Mouse (Mus musculus) cerebellum, adult 11 months (tissue): Measurements from ENCODE around the gene Hoxa10.
A peak's percentile ranks its signal among the peaks of the same experiment; 100 is the strongest.

Experiments used
- DNase-seq: peaks from one replicate; pipeline ENCODE4 v3.0.0; 2022

Hoxa10 gene

DNA sequence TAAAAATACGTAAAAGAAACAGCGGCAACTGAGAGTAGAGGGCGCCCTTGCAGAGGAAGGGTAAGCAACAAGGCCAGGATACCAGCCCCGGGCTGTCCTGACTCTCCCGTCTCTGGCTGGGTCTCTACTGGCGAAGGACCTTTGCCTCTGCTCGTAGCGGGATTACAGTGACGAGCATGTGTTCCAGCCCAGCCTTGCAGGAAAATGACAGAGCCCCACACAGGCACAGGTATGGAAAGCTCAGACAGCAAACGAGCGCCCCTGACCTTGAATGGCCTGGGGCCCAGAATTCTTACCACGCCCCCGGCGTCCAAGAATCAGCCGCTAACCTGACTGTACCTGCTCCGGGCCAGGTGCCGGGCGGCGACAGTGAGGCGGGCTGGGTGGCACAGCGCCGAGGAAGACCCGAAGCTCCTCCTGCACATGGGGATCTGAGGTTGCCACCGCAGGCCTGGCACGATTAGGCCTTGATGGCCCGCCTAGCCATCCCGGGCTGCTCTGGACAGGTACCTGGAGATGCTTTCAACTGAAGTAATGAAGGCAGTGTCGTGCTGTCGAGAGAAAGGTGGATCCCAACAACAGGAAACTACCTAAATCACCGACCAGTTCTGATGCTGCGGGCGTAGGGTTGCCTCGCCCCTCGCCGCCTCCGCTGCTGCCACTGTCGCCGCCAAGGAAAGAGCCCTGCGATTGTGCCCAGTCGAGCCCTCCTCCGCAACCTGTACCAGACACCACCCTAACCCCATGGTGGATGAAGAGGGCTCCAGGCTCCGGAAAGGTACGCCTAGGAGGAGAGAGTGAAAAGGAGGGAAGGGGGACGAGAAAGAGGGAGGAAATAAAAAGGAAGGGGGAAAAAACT lies 10.9 kb downstream of the Hoxa10 start:
- no peak for DNase-seq

DNA sequence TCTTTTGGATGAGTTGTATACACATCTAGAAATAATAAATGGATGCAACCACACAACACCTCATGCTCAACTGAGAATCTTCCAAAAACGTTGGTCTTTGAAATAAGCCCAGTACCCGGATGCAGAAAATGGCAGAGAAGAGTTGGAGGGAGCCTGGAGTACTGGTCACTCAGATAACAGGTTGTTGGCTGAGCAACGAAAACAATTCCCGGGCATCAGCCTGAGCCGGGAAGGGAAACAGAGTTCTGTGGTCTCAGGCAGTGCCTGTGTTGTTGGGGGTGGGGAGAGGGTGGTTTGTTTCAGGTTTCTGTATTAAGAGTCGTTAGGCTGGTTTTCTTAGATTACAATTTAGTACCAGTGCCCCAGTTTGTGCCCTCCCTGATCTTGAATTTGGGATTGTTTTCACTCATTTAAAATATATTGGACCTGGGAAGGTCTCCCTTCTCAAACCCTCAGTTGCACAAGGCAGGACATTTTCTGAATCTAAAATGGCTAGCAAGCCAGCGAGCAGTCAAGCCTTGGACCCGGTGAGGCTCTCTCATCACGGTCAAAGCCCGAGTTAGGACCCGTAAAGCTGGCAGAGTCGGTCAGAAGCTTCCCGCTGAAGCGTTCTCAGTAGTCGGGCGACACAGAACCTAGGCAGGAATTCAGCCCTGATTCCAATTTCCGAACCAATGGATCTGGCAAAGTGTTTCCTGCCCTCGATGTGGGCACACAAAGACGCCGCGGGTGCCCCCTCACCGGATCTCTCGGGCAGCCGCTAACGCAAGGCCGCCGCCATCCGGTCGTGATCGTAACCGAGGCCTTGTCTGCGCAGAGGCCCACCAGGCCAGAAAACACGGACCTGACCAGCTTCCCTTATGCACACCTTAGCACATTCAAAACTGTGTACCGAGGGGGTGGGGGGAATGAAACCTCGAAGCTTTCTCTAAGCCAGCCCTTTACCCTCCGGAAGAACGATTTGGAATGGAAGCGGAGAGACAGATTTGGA lies 11.9 kb downstream of the Hoxa10 start:
- DNase-seq: no peak

DNA sequence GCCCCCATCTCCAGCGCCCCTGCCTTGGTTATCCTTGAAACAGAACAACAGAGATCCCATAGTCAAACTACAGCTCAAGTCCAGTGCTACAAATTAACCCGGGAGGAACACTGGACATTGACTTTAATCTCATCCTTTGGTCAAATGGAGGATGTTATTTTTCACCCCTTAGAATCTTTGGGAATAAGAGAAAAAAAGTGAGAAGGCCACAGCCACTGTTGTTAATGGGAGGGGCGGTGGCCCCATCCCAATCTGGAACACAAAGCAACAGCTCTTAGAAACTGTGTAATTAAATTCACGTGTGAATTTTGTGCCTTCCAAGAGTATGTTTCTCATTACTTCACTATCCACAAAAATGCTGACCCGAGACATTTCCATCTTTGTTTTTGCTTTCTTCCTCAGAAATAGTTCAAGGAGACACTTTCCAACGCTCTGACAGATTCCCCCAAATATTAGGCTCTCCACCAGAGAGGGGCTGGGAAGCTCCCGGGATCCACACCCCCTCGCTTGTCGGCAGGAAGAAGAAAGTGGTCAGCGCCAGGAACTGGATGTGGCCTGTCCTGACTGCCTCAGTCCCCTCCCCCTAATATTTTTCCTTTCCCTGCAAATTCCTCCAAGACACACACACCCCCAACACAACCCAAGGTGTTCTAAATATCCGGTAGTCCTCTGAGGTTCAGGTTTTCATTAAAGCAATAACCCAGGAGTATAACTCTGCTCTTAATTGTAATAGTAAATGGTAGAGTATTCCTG lies 13.0 kb downstream of the Hoxa10 start:
- DNase-seq: no peak

DNA sequence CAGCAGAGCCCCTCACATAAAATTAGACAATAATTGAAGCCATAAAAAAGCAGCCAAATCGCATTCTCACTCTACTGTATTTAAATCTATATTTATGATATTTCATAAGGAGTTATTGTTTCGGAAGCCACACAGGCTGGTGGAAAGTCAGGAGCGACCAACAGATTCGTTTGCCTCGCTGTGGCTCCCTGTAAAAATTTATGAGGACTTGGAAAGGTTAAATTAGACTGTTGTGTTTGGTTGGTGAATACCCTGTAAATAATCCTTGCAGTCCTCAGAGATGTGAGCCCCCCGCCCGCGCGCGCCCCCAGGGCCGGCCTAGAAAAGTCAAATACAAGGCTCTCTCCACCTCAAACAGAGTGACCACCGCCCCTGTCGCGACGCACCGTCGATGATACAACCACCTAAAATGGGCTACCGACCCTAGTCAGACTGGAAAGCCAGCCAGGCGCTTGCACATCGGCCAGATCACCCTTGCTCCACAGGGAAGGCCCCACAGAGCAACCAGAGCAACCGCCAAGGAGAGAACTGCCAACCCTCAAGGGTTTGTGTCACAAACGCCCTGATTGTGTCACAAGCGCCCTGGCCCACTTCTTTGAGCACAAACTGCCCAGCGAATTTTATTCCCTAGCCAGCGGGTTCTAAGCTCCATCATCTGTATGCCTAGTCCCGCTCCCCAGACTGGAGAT lies 13.9 kb downstream of the Hoxa10 start:
- no peak for DNase-seq

DNA sequence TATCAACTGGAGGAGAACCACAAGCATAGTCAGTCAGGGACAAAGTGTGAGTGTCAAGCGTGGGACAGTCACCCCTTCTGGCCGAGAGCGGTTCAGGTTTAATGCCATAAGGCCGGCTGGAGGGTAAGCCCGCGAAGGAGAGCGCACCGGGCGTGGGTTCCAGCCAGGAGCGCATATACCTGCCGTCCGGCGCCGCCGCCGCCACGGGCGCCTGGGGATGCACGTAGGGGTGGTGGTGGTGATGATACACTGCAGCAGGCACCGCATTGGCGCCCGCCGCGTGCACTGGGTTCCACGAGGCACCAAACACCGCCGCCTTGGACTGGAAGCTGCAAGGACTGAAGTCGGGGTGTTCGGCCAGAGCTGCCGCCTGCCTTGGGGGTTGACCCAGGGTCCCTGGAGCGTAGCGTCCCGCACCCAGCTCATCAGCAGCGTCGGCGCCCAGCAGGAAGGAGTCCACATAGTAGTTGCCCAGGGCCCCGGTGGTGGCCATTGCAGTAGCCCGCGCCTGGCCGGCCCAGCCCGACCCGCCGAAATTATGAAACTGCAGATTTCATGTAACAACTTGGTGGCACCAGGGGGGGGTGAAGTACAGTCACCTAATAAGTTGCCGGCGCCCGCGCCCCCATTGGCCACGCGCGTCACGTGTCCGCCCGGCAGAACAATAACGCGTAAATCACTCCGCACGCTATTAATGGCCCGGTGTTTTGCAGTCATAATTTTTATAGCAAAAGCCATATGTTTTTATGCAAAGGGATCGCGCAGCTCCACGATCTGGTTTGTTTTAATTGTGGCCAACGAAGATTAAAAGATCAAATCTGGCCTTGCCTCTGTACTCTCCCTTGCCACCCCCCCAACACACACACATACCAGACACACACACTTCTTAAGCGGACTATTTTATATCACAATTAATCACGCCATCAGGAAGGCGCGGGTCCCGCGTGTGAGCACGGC lies 14.8 kb downstream of the Hoxa10 start:
- no peak for DNase-seq

DNA sequence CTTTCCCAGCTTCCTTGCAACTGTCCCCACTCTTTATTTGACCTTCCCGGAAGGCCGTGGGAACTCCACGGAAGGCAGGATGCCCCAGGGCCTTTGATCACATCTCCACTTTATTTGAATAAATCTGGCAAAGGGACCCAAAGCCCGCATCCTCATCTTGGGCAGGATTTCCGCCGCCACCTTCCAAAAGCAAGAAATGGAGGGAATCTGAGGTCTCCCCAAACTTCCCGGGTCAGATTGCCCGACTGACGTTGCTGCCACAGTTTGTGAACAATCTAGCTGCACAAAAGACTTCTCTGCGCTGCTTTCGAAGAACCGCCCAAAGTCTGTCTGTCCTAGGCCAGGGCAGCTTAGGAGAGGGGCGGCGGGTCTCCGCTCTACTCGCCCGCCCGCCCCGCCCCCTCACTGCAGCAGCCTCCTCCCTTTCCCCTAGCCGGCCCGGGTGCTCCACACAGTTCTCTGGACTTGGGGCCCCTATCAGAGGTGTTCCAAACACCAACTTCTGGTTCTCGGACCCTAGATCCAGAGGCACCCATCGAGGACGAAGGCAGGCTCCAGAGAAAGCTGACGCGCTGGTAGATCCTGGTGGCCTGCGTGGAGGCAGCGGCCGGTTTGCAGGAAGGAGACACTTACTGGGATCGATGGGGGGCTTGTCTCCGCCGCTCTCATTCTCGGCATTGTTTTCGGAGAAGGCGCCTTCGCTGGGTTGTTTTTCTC lies 15.6 kb downstream of the Hoxa10 start:
- no peak for DNase-seq

DNA sequence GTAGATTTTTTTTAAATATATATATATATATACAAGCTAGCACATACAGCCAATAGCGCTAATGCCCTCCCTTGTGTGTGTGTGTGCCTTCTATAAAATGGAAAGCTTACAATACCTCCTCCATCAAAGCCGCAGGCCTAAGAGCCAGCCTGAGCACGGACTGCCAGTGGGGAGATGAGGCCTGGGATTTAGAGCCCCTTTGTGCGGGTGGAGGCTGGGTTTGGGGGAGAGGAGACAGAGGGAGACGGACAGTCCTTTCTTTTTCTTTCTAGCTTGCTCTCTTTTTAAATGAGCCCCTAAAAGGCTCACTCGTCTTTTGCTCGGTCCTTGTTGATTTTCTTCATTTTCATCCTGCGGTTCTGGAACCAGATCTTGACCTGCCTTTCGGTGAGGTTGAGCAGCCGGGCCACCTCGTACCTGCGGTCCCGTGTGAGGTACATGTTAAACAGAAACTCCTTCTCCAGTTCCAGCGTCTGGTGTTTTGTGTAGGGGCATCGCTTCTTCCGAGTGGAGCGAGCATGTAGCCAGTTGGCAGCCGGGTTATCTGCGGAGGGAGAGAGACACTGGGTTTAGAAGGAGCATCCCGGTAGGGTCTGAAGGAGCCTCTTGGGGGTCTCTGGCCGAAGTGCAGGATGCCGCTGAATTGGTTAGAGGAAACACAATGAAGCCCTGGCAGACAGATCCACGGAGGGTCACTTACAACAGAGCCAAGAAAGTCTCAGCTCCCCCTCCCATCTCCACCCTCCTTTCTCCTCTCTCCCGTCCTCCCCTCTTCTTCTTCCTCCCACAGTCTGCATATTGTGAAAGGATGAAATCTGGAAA lies 16.5 kb downstream of the Hoxa10 start:
- no peak for DNase-seq

DNA sequence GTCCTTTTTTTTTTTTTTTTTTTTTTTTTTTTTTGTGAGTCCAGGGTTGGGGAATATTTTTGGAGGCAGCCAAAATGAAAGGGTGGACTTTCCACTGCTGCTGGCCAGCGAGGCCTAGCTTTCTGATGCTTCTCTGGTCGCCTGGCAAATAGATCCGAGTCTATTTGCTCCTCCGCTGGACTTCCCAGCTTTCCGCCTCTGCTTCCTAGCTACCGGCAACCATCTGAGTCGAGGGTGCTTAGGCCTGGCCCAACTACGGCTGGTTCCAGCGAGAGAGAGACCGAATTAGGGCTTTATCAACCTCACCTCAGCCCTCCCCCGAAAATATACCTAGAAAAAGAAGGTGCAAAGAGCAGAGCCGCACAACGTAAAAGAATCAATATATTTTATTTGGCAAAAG lies 17.9 kb downstream of the Hoxa10 start:
- no peak for DNase-seq

DNA sequence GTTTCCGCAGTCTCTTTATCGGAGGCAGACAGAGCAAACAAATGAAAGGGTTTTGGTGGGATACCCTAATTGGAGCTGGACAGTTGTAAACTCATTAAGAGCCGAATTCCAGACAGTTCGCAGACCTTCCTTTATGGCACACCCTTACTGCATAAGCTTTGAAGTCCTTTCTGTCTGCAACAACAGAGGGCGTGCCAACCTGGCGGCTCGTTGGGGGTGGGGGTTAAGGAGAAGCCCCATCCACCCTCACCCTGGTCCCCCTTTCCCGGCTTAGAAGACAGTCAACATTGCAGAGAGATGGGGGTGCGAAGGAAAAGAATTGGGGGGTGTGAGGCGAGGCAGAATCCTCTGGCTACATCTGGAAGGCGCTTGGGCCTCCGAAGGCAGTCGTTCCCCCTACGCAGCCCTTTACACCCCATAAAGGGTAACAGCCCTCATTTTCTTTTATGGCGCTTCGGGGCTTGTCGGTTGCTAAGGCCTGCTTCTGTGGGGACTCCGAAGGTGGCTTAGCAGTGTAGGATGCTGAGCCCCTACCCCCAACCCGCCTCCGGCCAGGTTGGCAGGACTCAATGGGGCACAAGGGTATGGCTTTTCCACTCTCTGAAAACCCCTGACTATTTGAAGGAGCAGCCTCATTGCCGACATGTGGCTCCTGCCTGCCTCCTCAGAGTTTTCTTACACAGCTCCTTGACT lies 18.5 kb downstream of the Hoxa10 start:
- no peak for DNase-seq

DNA sequence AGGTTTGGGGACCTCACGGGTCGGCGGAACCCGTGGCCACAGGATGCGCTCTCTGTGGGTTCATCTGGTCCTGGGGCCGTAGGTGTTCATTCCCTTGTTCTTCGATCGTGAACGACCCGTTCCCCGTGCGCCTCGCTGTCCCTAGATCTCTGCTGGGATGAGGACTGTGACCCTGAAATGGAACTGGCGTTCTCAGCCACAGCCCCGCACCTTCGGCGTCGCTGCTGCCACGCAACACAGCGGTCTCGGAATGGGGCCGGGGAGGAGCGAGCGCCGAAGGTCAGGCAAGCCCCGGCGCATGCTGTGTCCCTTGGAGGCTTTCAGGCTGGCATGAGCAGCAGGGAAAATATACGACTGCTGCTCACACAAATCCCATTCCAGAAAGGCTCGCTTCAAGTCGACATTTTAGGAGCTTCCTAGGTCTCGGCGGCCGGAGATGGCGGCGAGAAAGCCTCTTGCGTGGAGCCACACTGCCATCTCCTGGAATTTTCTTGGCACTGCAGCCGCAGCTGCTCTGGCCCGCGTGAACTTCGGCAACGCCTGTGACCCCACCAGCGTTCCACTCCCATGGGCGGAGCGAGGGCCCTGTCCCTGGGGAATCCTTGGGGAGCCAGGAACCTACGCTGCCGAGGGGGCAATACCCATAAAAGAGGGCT lies 19.2 kb downstream of the Hoxa10 start, which contains the start of gene Hoxa7:
Hoxa7 (minus strand) TSS at position 518 of the 656 bp plus-strand sequence.
- DNase-seq: peak; percentile 71

DNA sequence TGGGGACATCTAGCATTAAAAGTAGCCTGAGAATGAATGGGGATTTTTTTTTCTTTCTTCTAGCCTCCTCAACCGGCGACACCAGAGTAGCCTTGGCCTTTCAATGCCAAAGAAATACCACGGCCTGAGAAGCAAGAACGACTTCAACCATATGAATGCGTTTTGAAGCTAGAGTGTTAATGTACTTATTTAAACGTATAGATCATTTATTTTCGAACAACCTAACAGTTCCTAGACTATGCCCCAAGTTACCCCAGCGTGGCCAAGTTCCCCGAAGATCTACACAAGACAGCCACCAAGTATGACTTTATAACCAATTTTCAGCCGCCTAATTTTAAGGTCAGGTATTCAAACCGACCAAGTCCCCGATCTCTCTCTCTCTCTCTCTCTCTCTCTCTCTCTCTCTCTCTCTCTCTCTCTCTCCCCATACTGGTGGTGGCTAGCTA lies 19.8 kb downstream of the Hoxa10 start:
- no peak for DNase-seq

DNA sequence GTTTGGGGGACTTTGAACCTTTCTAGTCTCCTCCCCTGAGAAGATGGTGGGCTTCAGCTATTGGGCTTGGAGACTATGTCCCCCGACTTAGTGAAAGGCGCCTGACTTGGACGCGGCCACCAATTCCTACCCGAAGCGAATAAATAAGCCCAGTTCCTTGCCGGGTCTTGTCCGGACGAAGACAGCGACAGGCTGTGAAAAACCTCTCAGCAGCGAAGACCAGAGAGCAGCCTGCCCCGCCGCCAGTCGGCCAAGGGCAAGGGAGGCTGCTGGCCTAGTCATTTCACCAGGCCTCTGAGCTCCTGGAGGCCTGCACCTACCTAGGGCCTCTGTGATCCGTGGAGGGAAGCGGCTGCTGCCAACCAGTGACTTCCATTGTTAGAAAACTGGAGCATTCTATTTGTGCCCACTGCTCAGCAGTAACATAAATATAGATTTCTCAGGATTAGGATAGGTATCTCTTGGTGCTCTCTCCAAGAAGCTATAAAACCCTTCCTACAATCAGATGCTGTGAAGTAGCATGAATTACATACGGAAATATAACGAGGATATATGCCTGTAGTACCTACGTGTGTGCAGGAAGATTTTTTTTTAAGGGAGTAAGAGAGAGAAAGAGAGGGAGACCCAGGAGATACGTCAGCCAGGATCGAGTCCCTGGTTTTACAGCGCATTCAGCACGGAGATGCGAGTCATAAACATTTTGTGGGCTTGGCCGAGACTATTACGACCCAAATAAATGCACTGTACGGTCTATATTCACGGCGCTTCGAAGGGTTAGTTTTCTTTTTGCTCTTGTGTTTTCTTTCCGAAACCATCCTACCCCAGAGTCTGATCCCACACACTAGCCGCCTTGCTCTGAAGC lies 20.4 kb downstream of the Hoxa10 start:
- no peak for DNase-seq

DNA sequence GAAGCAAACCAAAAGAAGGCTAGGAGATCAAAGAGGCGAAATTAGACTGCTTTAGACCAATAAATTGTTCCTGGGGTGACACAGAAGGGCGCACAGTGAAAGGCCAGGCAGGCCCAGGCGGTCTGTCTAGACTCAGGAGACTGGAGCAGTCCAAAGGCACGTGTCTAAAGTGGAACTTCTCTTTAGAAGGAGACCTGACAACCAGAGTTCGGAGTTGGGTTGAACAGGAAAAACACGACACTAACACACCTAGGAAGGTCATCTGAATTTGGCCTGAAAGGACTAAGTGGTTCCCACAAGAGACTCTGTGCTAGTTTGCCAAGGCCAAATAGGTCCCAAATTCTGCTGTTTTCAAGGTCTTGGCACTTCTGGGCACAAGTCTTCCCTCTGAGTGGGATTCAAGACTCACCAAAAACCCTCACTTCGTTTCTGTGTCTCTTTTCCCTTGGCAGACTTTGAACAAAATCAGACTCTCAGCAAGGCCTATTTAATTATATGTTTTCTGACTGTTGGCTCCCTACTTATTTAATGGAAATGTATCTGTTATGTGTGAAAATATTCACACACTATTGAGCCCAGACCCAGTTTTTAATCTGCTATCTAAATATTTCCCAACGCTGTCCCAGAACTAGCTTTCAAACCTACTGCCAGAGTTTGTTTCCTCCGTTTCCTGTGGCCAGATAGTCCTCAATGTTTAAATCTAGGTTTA lies 21.3 kb downstream of the Hoxa10 start:
- DNase-seq: no peak

DNA sequence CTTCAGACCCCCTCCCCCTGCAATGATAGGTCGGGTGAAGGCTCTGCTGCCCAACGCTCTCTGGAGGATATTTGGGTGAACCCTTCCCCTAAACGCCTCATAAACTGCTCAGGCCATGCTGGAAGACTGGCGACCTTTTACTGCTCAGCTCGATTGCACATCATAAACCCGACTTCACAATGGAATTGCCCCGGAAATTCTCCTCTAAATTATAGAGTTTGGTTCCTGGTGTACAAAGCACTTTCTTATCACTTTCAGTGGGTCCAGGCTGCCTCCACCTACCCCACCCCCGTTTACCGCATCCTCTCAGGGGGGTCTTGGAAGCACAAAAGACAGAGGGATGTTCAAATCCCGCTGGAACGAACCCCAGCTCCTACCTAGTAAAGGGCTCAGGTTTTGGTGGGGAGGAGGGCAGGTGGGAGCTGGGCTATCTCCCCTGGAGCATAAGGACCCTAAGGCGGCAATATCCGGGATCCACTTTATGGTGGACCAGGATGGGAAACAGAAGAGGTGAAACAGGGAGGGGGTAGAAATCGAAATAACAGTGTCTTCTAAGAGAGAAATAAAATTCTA lies 21.9 kb downstream of the Hoxa10 start:
- DNase-seq: no peak

DNA sequence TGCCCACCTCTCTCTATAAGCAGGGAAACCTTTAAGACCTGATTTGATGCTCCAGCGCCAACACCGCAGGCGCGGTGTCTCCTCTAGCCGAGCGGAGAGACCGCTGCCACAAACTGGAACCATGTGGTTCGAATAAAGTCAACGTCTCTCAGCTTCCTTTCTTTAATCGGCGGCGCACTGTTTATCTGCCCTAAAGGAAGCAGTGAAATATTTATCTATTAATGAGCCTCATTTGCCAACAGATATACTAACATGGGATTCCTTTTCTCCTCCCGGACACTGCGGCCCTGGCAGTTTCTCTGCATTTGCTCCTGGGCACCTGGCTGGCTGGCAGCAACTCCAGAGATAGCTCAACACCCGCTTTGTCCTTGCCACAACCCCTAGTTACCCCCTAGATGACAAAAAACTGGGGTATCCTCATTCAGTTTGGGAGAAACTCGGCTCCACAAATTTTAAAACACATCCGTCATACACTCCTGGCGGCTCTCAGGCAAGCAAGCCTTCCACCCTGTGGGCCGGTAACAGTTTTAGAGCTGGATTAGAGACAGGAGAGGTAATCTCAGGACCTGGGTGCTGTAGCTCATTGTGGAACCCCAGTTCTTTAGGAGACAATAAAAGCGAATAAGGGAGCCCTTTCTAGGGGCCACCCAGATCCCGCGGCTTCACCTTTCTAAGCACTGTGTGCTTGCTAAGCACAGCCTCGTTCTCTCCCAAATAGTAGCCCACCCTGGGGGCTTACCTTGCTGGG lies 22.6 kb downstream of the Hoxa10 start:
- DNase-seq: no peak

DNA sequence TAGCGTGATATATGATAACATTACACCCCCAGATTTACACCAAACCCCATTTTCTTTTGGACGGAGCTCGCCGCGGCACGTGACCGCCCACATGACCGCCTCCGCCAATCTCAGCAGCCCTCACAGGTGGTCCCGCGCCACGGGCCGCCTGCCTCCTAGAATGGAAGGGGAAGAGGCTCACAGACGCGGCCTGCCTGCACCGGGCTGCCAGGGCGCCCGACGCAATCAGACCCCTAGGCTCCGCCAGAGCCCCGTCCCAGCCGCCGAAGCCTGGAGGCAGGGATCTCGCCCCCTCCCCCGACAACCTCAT lies 23.2 kb downstream of the Hoxa10 start:
- DNase-seq: no peak
